In the genomic region with DNA sequence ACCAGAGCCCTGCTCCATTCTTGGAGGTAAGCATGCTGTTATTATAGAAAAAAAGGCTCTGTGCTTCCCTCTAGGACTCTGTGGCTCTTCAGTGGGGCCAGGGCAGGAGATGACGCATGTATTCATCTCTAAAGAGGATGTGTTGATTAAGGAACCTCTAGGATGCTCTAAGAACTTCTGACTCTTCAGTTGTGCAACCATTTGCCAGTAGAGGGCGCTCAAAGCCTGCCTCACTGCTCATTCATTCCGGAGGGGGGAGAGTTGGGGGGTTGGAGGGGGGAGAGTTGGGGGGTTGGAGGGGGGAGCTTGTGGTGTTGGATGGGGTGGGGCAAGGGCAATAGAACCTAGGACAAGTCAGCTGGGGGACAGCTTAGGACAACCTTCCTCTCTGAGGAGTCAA, we compare ENCODE assay signal across 8 mouse cellular contexts. TPM values are rescaled to one million over a fixed set of nuclear protein-coding genes. Genes with fewer than 3 reads are reported as not detected.
DNase-seq lines count a peak whose midpoint lies in the region; ATAC-seq and TF ChIP-seq lines count a peak whose summit lies in the region.

No protein-coding gene starts in this region.

- H3K4me3 ChIP-seq in intestine, embryonic 14.5 days (ENCODE audit: low read depth, low read length): no peak overlapping the region
- H3K4me3 ChIP-seq in intestine, embryonic 16.5 days (ENCODE audit: low read length): no peak overlapping the region
- no peak overlapping the region for H3K4me3 ChIP-seq in ES-Bruce4 (ENCODE audit: low read depth, low read length)

- peak; percentile 56 for TF ChIP-seq CTCF in ES-Bruce4 (IDR thresholded peaks at IDR 0.05; ENCODE audit: low read depth, low read length)

- WGBS in intestine, embryonic 14.5 days: 0% methylated on average over 3 of the region's 3 CpGs
- 1% methylated on average over 3 of the region's 3 CpGs for WGBS in intestine, embryonic 16.5 days

- H3K27me3 ChIP-seq in intestine, embryonic 14.5 days (replicated peaks; ENCODE audit: control insufficient read depth, insufficient read depth, low read length): peaks cover 23% of the 10 kb centered on the region
- H3K27me3 ChIP-seq in intestine, embryonic 16.5 days (replicated peaks; ENCODE audit: control insufficient read depth, insufficient read depth, low read length): peaks cover 22% of the 10 kb centered on the region
- H3K27me3 ChIP-seq in ES-Bruce4 (ENCODE audit: control insufficient read depth, insufficient read depth, low read length, poor library complexity, severe bottlenecking): no peaks in the 10 kb centered on the region

- H3K9ac ChIP-seq in intestine, embryonic 14.5 days (ENCODE audit: low read length): no peak overlapping the region
- no peak overlapping the region for H3K9ac ChIP-seq in intestine, embryonic 16.5 days (ENCODE audit: low read depth, low read length)
- H3K9ac ChIP-seq in ES-Bruce4 (ENCODE audit: low read depth, poor library complexity, severe bottlenecking): no peak overlapping the region

- no peaks in the 10 kb centered on the region for H3K36me3 ChIP-seq in intestine, embryonic 14.5 days (ENCODE audit: control insufficient read depth, insufficient read depth, low read length)
- H3K36me3 ChIP-seq in intestine, embryonic 16.5 days (ENCODE audit: control insufficient read depth, insufficient read depth, low read length): no peaks in the 10 kb centered on the region
- no peaks in the 10 kb centered on the region for H3K36me3 ChIP-seq in ES-Bruce4 (ENCODE audit: control insufficient read depth, insufficient read depth, low read length, poor library complexity, severe bottlenecking)

- peak; percentile 74 for DNase-seq in intestine, embryonic 14.5 days (ENCODE audit: low spot score)
- peak; percentile 51 for DNase-seq in A20 (ENCODE audit: low read depth, low spot score)
- peak; percentile 48 for DNase-seq in cerebellum, adult 9-11 months
- DNase-seq in kidney, postnatal 4 days: peak; percentile 67 to 70
- peak; percentile 82 for DNase-seq in retina, embryonic 14.5 days (ENCODE audit: low spot score)
- no peak for DNase-seq in yolk sac, embryonic 10.5 days (ENCODE audit: low spot score)

- no peak for TF ChIP-seq POLR2A in ES-Bruce4 (IDR thresholded peaks at IDR 0.05; ENCODE audit: insufficient read depth, low read length)

- H3K27ac ChIP-seq in intestine, embryonic 14.5 days (ENCODE audit: low read depth): no peak overlapping the region
- no peak overlapping the region for H3K27ac ChIP-seq in intestine, embryonic 16.5 days (ENCODE audit: low read length)
- H3K27ac ChIP-seq in ES-Bruce4 (ENCODE audit: insufficient read depth, low read length): no peak overlapping the region

- TF ChIP-seq EP300 in ES-Bruce4 (IDR thresholded peaks at IDR 0.05; ENCODE audit: insufficient read depth, low read depth, low read length): no peak

- no peaks in the 10 kb centered on the region for H3K9me3 ChIP-seq in intestine, embryonic 14.5 days (ENCODE audit: control insufficient read depth, low read length)
- no peaks in the 10 kb centered on the region for H3K9me3 ChIP-seq in intestine, embryonic 16.5 days (ENCODE audit: control insufficient read depth, low read length)
- H3K9me3 ChIP-seq in ES-Bruce4 (replicated peaks; ENCODE audit: control insufficient read depth, insufficient read depth, low read length, poor library complexity, severe bottlenecking): no peaks in the 10 kb centered on the region

- ATAC-seq in intestine, embryonic 14.5 days (replicated peaks; ENCODE audit: low FRiP score, low TSS enrichment, low read depth): no peak
- no peak for ATAC-seq in intestine, embryonic 16.5 days

- no peak overlapping the region for H3K4me2 ChIP-seq in intestine, embryonic 14.5 days (ENCODE audit: low read length)
- no peak overlapping the region for H3K4me2 ChIP-seq in intestine, embryonic 16.5 days (ENCODE audit: low read depth, low read length)

- no peaks in the 10 kb centered on the region for H3K4me1 ChIP-seq in intestine, embryonic 14.5 days (replicated peaks; ENCODE audit: control insufficient read depth, insufficient read depth, low read length)
- H3K4me1 ChIP-seq in intestine, embryonic 16.5 days (ENCODE audit: control insufficient read depth, insufficient read depth, low read length): peaks cover 3% of the 10 kb centered on the region
- no peaks in the 10 kb centered on the region for H3K4me1 ChIP-seq in ES-Bruce4 (ENCODE audit: control insufficient read depth, insufficient read depth, low read length)

RNA-seq across cellular contexts. Expression of gene Ntng2, which starts 52.9 kb away (rescaled TPM):
- polyA plus RNA-seq in intestine, embryonic 14.5 days (2014; fragmentation: Nextera tagmentation; extraction: Ambion mirVana): 0.14 and 1.2 TPM in 2 replicates
- polyA plus RNA-seq in intestine, embryonic 16.5 days (2015; fragmentation: Nextera tagmentation; extraction: Ambion mirVana): 0.06 TPM in 1 of 2 replicates, not detected in the other
- polyA plus RNA-seq in ES-Bruce4 (2011; ENCODE audit: insufficient read depth, insufficient read length, low read depth, missing spikeins): 0.30 TPM in 1 of 2 replicates, not detected in the other
